ENCODE assay signal across 10 mouse cellular contexts in genomic region chr6:91146443-91147151, GRCm38 (mm10). TPM values are rescaled to one million over a fixed set of nuclear protein-coding genes. Genes with fewer than 3 reads are reported as not detected.
A peak's percentile ranks its signal among the peaks of the same experiment; 100 is the strongest.
DNase-seq lines count a peak whose midpoint lies in the region; ATAC-seq lines count a peak whose summit lies in the region.
"Had no signal": no experiment of that assay in that cellular context is flagged by ENCODE, and none has a peak within 500 bp of the region (broad histone marks: within the 10 kb centered on the region; RNA-seq: fewer than 3 reads in every experiment).

No protein-coding gene starts in this region.

- no peaks in the 10 kb centered on the region for H3K9me3 ChIP-seq in embryonic facial prominence, embryonic 15.5 days (replicated peaks)
- no peaks in the 10 kb centered on the region for H3K9me3 ChIP-seq in hindbrain, embryonic 14.5 days (ENCODE audit: control insufficient read depth, low read length)
- no peaks in the 10 kb centered on the region for H3K9me3 ChIP-seq in neural tube, embryonic 15.5 days (replicated peaks)

- no peak overlapping the region for H3K4me2 ChIP-seq in embryonic facial prominence, embryonic 15.5 days (replicated peaks)
- 0 out of 2 replicates have a peak overlapping the region, but pooled peaks have one; percentile 4 for H3K4me2 ChIP-seq in hindbrain, embryonic 14.5 days (replicated peaks)
- H3K4me2 ChIP-seq in neural tube, embryonic 15.5 days, result no peak overlapping the region

- H3K27ac ChIP-seq in embryonic facial prominence, embryonic 15.5 days (replicated peaks), result 0 out of 2 replicates have a peak overlapping the region, but pooled peaks have one; percentile 3
- H3K27ac ChIP-seq in hindbrain, embryonic 14.5 days, result peak overlapping the region; percentile 94
- peak overlapping the region; percentile 89 for H3K27ac ChIP-seq in neural tube, embryonic 15.5 days (replicated peaks)
- H3K27ac ChIP-seq: liver, embryonic 14.5 days had no signal

- 21% methylated on average over 5 of the region's 5 CpGs for WGBS in embryonic facial prominence, embryonic 15.5 days
- WGBS in hindbrain, embryonic 14.5 days, result 19% methylated on average over 5 of the region's 5 CpGs
- WGBS in neural tube, embryonic 15.5 days, result 12% methylated on average over 5 of the region's 5 CpGs

- H3K9ac ChIP-seq in embryonic facial prominence, embryonic 15.5 days, result no peak overlapping the region
- H3K9ac ChIP-seq in hindbrain, embryonic 14.5 days, result peak overlapping the region; percentile 22; the same call in 1 of the 2 replicates
- 0 out of 2 replicates have a peak overlapping the region, but pooled peaks have one; percentile 8 for H3K9ac ChIP-seq in neural tube, embryonic 15.5 days (replicated peaks)
- H3K9ac ChIP-seq: liver, embryonic 14.5 days had no signal

- DNase-seq in kidney, postnatal 4 days, result peak; percentile 46 to 62
- DNase-seq in kidney, adult 11 months, result no peak
- DNase-seq in hindbrain, embryonic 14.5 days (ENCODE audit: low spot score), result peak; percentile 42
- no peak for DNase-seq in heart, adult 18-20 months
- no peak for DNase-seq in layer of hippocampus, adult 11-12 months (ENCODE audit: low spot score)
- DNase-seq: thymus, postnatal 14 days had no signal

- peaks cover 13% of the 10 kb centered on the region for H3K4me1 ChIP-seq in embryonic facial prominence, embryonic 15.5 days
- peaks cover 27% of the 10 kb centered on the region for H3K4me1 ChIP-seq in hindbrain, embryonic 14.5 days (replicated peaks; ENCODE audit: control insufficient read depth, insufficient read depth, low read length)
- peaks cover 26% of the 10 kb centered on the region for H3K4me1 ChIP-seq in neural tube, embryonic 15.5 days
- H3K4me1 ChIP-seq: megakaryocyte, embryonic 14.5 days had no signal

- H3K27me3 ChIP-seq in embryonic facial prominence, embryonic 15.5 days, result no peaks in the 10 kb centered on the region
- no peaks in the 10 kb centered on the region for H3K27me3 ChIP-seq in hindbrain, embryonic 14.5 days (ENCODE audit: control insufficient read depth, insufficient read depth, low read length)
- H3K27me3 ChIP-seq in neural tube, embryonic 15.5 days (replicated peaks), result no peaks in the 10 kb centered on the region

- no peak overlapping the region for H3K4me3 ChIP-seq in embryonic facial prominence, embryonic 15.5 days (replicated peaks)
- H3K4me3 ChIP-seq in hindbrain, embryonic 14.5 days (replicated peaks; ENCODE audit: low read length), result no peak overlapping the region
- H3K4me3 ChIP-seq in neural tube, embryonic 15.5 days (replicated peaks), result no peak overlapping the region
- H3K4me3 ChIP-seq: megakaryocyte, embryonic 14.5 days had no signal

- peak; percentile 75 for ATAC-seq in embryonic facial prominence, embryonic 15.5 days (ENCODE audit: insufficient number of reproducible peaks, low FRiP score, low TSS enrichment, low read depth)
- peak; percentile 90 for ATAC-seq in hindbrain, embryonic 14.5 days (ENCODE audit: low FRiP score)
- peak; percentile 84 for ATAC-seq in neural tube, embryonic 15.5 days (ENCODE audit: low FRiP score)

- no peaks in the 10 kb centered on the region for H3K36me3 ChIP-seq in embryonic facial prominence, embryonic 15.5 days
- no peaks in the 10 kb centered on the region for H3K36me3 ChIP-seq in hindbrain, embryonic 14.5 days (replicated peaks; ENCODE audit: control insufficient read depth, insufficient read depth)
- H3K36me3 ChIP-seq in neural tube, embryonic 15.5 days, result no peaks in the 10 kb centered on the region

RNA-seq across cellular contexts. Expression of gene Hdac11, which starts 9.9 kb away (rescaled TPM):
- polyA plus RNA-seq in embryonic facial prominence, embryonic 15.5 days (2015; fragmentation: Nextera tagmentation; extraction: Ambion mirVana), result 12.2 and 14.1 TPM in 2 replicates
- polyA plus RNA-seq in hindbrain, embryonic 14.5 days (2014; fragmentation: Nextera tagmentation; extraction: Ambion mirVana), result 42.7 and 50.1 TPM in 2 replicates
- polyA plus RNA-seq in neural tube, embryonic 15.5 days (2015; fragmentation: Nextera tagmentation; extraction: Ambion mirVana), result 41.7 and 51.5 TPM in 2 replicates
- 10 to 100 TPM; 20.9 to 21.3 TPM for total RNA-seq in heart, adult 18-20 months (2021)

RNA-seq across cellular contexts. Expression of gene Nup210, which starts 30.0 kb away (rescaled TPM):
- polyA plus RNA-seq in embryonic facial prominence, embryonic 15.5 days (2015; fragmentation: Nextera tagmentation; extraction: Ambion mirVana), result 9.2 and 9.9 TPM in 2 replicates
- 23.3 TPM in 2 replicates for polyA plus RNA-seq in hindbrain, embryonic 14.5 days (2014; fragmentation: Nextera tagmentation; extraction: Ambion mirVana)
- 15.4 and 18.4 TPM in 2 replicates for polyA plus RNA-seq in neural tube, embryonic 15.5 days (2015; fragmentation: Nextera tagmentation; extraction: Ambion mirVana)
- total RNA-seq in heart, adult 18-20 months (2021), result 1 to 10 TPM; 2.6 to 6.9 TPM

Comparison
In these comparisons a context has a peak if more than half of its experiments do, and no peak if none do; other contexts are left out.
1. DNase-seq: peak in kidney, postnatal 4 days (2 of 2) and hindbrain, embryonic 14.5 days (single experiment); none in kidney, adult 11 months (single experiment), heart, adult 18-20 months (0 of 2) and layer of hippocampus, adult 11-12 months (single experiment).
2. H3K27ac ChIP-seq: peak in every context shown above with its lines; median percentile 94 in hindbrain, embryonic 14.5 days; 89 in neural tube, embryonic 15.5 days; 3 in embryonic facial prominence, embryonic 15.5 days.
3. Peak in every context shown above with its lines, with median percentiles within 50 percentile points of each other: ATAC-seq.